13 mouse cellular contexts compared by ENCODE assay signal in the genomic region with DNA sequence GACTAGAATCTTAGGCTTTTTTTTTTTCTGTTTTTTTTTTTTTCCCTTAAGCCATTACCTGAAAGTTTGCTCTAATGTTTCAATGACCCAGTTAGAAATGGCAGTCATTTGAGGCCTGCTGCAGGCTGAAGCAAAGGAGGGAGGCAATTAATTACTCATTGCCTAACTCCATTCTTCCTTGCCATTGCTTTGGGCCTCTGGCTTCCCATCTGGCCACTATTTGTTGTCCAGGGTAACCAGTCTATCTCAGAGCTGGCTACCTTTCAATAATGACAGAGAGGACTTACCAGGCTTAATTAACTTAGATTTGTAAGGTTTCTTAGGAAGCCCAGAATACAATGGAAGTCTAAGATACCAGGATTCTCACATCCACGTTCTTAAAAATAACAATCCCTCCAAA. TPM values are rescaled to one million over a fixed set of nuclear protein-coding genes. Genes with fewer than 3 reads are reported as not detected.
DNase-seq lines count a peak whose midpoint lies in the region; ATAC-seq and TF ChIP-seq lines count a peak whose summit lies in the region.
"Had no signal": no experiment of that assay in that cellular context is flagged by ENCODE, and none has a peak within 500 bp of the region (broad histone marks: within the 10 kb centered on the region; RNA-seq: fewer than 3 reads in every experiment).

No protein-coding gene starts in this region.

- no peak for DNase-seq in gastrocnemius, adult 2 months
- no peak for DNase-seq in gastrocnemius, postnatal 14 days
- DNase-seq in layer of hippocampus, adult 11-12 months (ENCODE audit: low spot score): peak; percentile 15
- no peak for DNase-seq in layer of hippocampus, adult 8-10 months (ENCODE audit: low spot score in 2 of 2)
- DNase-seq in MN1 (ENCODE audit: low spot score): peak; percentile 39
- DNase-seq in testis, postnatal 14 days (ENCODE audit: low spot score): no peak
- no peak for DNase-seq in cerebellum, postnatal 25 days
- DNase-seq: adrenal gland, postnatal 14 days; kidney, postnatal 36 days; lung, postnatal 10 days; spleen, adult 18-20 months had no signal

- H3K9me3 ChIP-seq in intestine, postnatal 0 days (ENCODE audit: control insufficient read depth): no peaks in the 10 kb centered on the region

- peak overlapping the region; percentile 59 for H3K27ac ChIP-seq in gastrocnemius, adult 2 months
- H3K27ac ChIP-seq in intestine, postnatal 0 days (ENCODE audit: low read depth, low read length): peak overlapping the region; percentile 11; the same call in 1 of the 2 replicates

- no peaks in the 10 kb centered on the region for H3K4me1 ChIP-seq in intestine, postnatal 0 days (replicated peaks; ENCODE audit: control insufficient read depth, insufficient read depth, low read length)

- H3K4me2 ChIP-seq in intestine, postnatal 0 days (replicated peaks; ENCODE audit: low read depth): no peak overlapping the region

- TF ChIP-seq CTCF in gastrocnemius, adult 2 months (IDR thresholded peaks at IDR 0.05): no peak
- no peak for TF ChIP-seq CTCF in intestine, postnatal 0 days (IDR thresholded peaks at IDR 0.05; ENCODE audit: low read depth)

- H3K4me3 ChIP-seq in gastrocnemius, adult 2 months: no peak overlapping the region
- H3K4me3 ChIP-seq in intestine, postnatal 0 days (ENCODE audit: low read depth, low read length): no peak overlapping the region

- no peaks in the 10 kb centered on the region; the same call in 1 of the 2 replicates for H3K36me3 ChIP-seq in intestine, postnatal 0 days (ENCODE audit: control insufficient read depth, insufficient read depth)

- H3K27me3 ChIP-seq in intestine, postnatal 0 days (replicated peaks; ENCODE audit: control insufficient read depth, insufficient read depth, low read length): no peaks in the 10 kb centered on the region

- WGBS in intestine, postnatal 0 days: 66% methylated on average over 1 of the region's 1 CpGs

- no peak overlapping the region for H3K9ac ChIP-seq in intestine, postnatal 0 days (ENCODE audit: low read depth, low read length)

- intact Hi-C loops in gastrocnemius, adult 2 months (cut with DNase I): no loop called here
- intact Hi-C loops in gastrocnemius, postnatal 14 days (cut with DNase I; ENCODE audit: low total_unique reads): no loop called here

- no peak for ATAC-seq in intestine, postnatal 0 days
- ATAC-seq: forebrain, embryonic 16.5 days had no signal

RNA-seq across cellular contexts. Expression of gene Kpna2, which starts 17.6 kb away (rescaled TPM):
- 10 to 100 TPM; 13.2 to 16.2 TPM for total RNA-seq in gastrocnemius, adult 2 months (2021)
- 10 to 100 TPM; 12.3 to 21.9 TPM for total RNA-seq in gastrocnemius, postnatal 14 days (2021)
- total RNA-seq in layer of hippocampus, adult 8-10 months (2022): 10 to 100 TPM; 17.5 to 23.7 (median 21.7) TPM
- 80.6 and 100 TPM in 2 replicates for polyA plus RNA-seq in intestine, postnatal 0 days (2015; fragmentation: Nextera tagmentation; extraction: Ambion mirVana)

RNA-seq across cellular contexts. Expression of gene 1810010H24Rik, which starts 43.7 kb away (rescaled TPM):
- 1 to 10 TPM in 1 of 2 experiments, under 1 TPM in 1; 0.86 to 1.3 TPM for total RNA-seq in gastrocnemius, adult 2 months (2021)
- 1 to 10 TPM; 1.4 to 2.1 TPM for total RNA-seq in gastrocnemius, postnatal 14 days (2021)
- total RNA-seq in layer of hippocampus, adult 8-10 months (2022): 1 to 10 TPM; 2.0 to 4.8 (median 4.7) TPM
- 9.6 and 9.9 TPM in 2 replicates for polyA plus RNA-seq in intestine, postnatal 0 days (2015; fragmentation: Nextera tagmentation; extraction: Ambion mirVana)

Comparison
In these comparisons a context has a peak if more than half of its experiments do, and no peak if none do; other contexts are left out.
1. DNase-seq: peak in layer of hippocampus, adult 11-12 months (single experiment) and MN1 (single experiment); none in gastrocnemius, adult 2 months (single experiment), gastrocnemius, postnatal 14 days (single experiment), layer of hippocampus, adult 8-10 months (0 of 2), testis, postnatal 14 days (single experiment) and cerebellum, postnatal 25 days (0 of 2).